Mouse (Mus musculus) adrenal gland, adult 18-20 months (tissue): ENCODE measurements around the gene Alpl. TPM values are rescaled to one million over a fixed set of nuclear protein-coding genes. Genes with fewer than 3 reads are reported as not detected.
A peak's percentile ranks its signal among the peaks of the same experiment; 100 is the strongest.

Experiments
- DNase-seq, 2 experiments: peaks; one replicate each; pipeline ENCODE4 v3.0.0; 2021 to 2022; ENCODE audit warnings: low spot score in 2 of 2
- total RNA-seq, 2 experiments: library from RNA; stranded (reverse); gene quantifications; 1 replicate in 1 of 2; 2 replicates in 1 of 2; pipeline ENCODE4 v1.2.3; 2021

Gene Alpl
- total RNA-seq, 2 experiments from 2014 or later = 6.8 to 99.4 TPM

DNA sequence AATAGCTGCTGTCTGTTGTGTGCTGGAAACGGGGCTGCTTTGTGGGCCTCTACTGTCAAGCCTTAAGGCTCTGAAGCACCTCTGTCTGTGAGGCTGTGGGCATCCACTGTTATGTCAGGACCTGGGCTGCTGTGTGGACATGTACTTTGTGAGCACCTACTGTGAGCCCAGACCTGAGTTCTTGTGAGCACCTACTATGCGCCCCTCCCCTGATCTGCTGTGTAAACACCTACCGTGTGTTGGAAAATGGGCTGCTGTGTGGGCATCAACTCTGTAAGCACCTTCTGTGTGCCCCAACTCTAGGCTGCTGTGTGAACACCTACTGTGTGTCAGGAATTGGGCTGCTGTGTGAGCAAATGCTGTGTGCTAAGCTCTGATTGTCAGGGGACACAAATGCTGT, 74.0 kb downstream of the Alpl start:
- DNase-seq = no peak

- no peak for DNase-seq
Measured at GRCm38 (mm10) chr4:137721563-137721962, 74.6 kb downstream of the Alpl start.

GRCm38 (mm10) chr4:137719378-137720077, 76.7 kb downstream of the Alpl start:
- peak in 1 of 2 experiments; percentile 53 for DNase-seq

GRCm38 (mm10) chr4:137717671-137718070, 78.5 kb downstream of the Alpl start:
- DNase-seq = peak in 1 of 2 experiments; percentile 57

DNA sequence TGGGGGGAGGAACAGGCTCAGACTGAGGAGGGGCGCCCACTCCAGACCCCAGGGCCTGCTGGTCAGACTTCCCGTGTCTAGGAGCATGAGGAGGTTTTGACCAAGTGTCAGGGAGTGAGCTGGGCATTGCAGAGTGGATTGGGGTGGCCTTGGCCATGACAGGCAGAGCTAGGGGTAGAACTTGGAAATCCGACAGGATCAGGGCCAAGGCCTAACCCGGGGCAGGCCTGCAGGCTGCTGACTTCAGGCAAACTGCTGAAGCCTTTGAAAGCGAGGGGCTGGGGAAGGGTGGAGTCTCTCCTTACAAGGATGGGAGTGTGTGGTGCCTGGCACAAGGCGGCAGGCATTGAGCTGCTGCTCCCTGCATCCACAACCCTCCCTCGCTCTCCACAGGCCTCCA, 79.2 kb downstream of the Alpl start:
- peak in 1 of 2 experiments; percentile 50 for DNase-seq

GRCm38 (mm10) chr4:137714020-137714624, 82.1 kb downstream of the Alpl start:
- no peak for DNase-seq

- no peak for DNase-seq
Measured at GRCm38 (mm10) chr4:137712963-137713362, 83.2 kb downstream of the Alpl start.

GRCm38 (mm10) chr4:137707216-137707990, 88.8 kb downstream of the Alpl start:
- DNase-seq = peak; percentile 92 to 95

GRCm38 (mm10) chr4:137706510-137706909, 89.7 kb downstream of the Alpl start:
- DNase-seq = no peak

GRCm38 (mm10) chr4:137705379-137705778, 90.8 kb downstream of the Alpl start:
- no peak for DNase-seq

DNA sequence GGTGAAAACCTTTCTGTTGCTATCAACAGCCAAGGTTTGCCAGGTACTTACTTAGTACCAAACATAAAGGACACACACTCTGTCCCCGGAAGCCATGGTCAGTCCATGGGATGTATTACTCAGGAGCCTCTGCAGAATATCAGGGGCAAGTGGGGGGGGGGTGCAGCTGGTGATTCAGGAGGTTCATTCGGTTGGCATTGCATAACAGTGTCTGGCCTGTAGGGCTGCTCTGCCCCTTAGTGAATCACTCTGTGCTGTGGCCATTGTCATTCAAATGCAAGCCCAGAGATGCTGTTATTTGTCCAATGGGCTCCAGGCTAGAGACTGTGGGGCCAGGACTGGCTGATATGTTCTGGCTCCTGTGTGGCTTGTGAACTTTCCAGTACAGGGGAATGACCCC, 91.6 kb downstream of the Alpl start:
- no peak for DNase-seq

DNA sequence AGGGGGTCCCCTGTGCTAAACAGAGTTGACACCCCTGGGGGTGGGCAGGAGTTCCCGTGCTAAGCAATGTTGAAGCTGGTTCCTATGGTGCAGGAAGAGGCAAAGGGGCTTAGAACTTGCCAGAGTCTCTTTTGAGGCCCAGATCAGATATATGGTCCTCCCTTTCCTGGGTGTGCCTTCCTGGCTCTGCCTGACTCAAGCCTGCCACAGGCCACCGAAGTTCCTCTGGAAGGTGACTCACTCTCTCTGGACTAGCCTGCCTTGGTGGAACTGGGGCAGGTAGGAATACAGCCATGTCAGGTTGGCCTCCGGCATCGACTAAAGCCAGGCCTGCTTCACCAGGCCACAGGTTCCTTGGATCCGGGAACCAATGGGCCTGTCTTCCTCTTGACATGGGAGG, 93.1 kb downstream of the Alpl start:
- no peak for DNase-seq

- no peak for DNase-seq
Measured at GRCm38 (mm10) chr4:137700960-137701359, 95.2 kb downstream of the Alpl start.

GRCm38 (mm10) chr4:137699264-137700211, 96.6 kb downstream of the Alpl start:
- no peak for DNase-seq

- DNase-seq = no peak
Measured at GRCm38 (mm10) chr4:137698076-137698985, 97.9 kb downstream of the Alpl start.

DNA sequence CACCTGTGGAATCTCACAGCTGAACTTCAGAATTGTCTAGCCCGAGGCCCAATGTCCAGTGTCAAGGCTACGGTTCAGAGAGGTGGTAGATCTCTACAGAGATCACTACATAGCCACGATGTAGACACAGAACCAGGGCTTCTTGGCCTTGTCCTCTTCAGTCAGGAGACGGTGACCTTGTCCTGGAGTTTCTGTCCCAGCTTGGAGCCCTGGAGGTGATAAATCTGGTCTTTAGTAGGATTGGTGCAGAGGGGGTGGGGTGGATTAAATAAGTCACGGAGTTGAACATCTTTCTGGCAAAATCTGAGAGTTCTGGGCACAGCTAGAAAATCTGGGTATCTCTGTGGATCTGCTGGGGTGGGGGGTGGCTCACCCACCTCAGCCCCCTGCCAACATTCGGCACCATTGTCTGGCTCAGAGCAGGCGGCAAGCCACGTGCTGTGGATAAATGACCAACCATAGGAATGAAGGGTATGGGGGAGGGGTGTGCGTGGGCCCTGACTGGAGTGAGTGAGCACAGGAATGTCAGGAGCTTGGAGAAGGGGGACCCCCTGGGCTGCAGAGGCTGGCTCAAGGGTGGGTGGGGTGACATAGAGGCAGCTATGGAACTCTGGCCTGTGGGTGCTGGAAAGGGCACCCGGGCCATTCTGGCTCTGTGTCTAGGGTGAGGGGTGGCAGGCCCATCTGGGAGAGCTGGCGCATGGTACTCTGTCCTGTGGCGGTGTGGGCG, 98.9 kb downstream of the Alpl start:
- DNase-seq = no peak

- no peak for DNase-seq
Measured at GRCm38 (mm10) chr4:137695900-137696299, 100.3 kb downstream of the Alpl start.

DNA sequence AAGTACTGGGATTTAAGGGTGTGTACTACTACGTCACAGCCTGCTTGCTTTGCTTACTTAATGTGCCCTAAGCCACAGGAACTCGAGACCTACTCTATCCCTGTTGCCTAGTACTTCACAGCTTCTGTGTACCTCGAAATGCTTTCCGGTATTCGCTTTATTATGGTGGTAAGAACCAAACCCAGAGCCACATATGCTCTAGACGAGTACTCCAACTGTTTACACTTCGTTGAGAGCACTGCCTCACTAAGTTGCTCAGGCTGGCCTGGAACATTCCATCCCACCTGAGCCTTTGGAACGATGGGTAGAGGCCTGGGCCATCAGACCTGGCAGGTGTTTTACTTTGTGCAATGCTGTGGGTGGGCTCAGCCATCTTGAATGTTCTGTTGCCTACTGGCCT, 100.9 kb downstream of the Alpl start:
- no peak for DNase-seq
